Mouse (Mus musculus) embryonic facial prominence, embryonic 15.5 days (tissue): ENCODE data around the gene Slc25a18. TPM values are rescaled to one million over a fixed set of nuclear protein-coding genes. Genes with fewer than 3 reads are reported as not detected.
A peak's percentile ranks its signal among the peaks of the same experiment; 100 is the strongest.

ENCODE experiments used
- ATAC-seq: fragments of 200-750 bp; cut with Nextera tagmentation; 2 replicates; pipeline ENCODE4 v1.8.0; 2017; ENCODE audit warnings: low read depth, moderate TSS enrichment; ENCODE audit not compliant: insufficient number of reproducible peaks, low FRiP score, low TSS enrichment
- H3K27ac ChIP-seq: fragments of 300-500 bp; sonication (generic); replicated peaks from 2 replicates; pipeline ENCODE4 v1.5.1; 2015; ENCODE audit warnings: mild to moderate bottlenecking, inconsistent platforms
- H3K27me3 ChIP-seq: fragments of 300-500 bp; sonication (generic); 2 replicates; pipeline ENCODE4 v1.6.1; 2015; ENCODE audit warnings: inconsistent platforms
- H3K36me3 ChIP-seq: fragments of 300-500 bp; sonication (generic); 2 replicates; pipeline ENCODE4 v1.6.1; 2015; ENCODE audit warnings: mild to moderate bottlenecking, inconsistent platforms
- H3K4me1 ChIP-seq: fragments of 300-500 bp; sonication (generic); 2 replicates; pipeline ENCODE4 v1.6.1; 2015; ENCODE audit warnings: inconsistent platforms
- H3K4me2 ChIP-seq: fragments of 300-500 bp; sonication (generic); replicated peaks from 2 replicates; pipeline ENCODE4 v1.6.1; 2015; ENCODE audit warnings: mild to moderate bottlenecking, inconsistent platforms
- H3K4me3 ChIP-seq: fragments of 300-500 bp; sonication (generic); replicated peaks from 2 replicates; pipeline ENCODE4 v1.5.1; 2015; ENCODE audit warnings: mild to moderate bottlenecking, inconsistent platforms
- H3K9ac ChIP-seq: fragments of 300-500 bp; sonication (generic); 2 replicates; pipeline ENCODE4 v1.6.1; 2015; ENCODE audit warnings: inconsistent platforms
- H3K9me3 ChIP-seq: fragments of 300-500 bp; sonication (generic); replicated peaks from 2 replicates; pipeline ENCODE4 v1.6.1; 2016; ENCODE audit warnings: inconsistent platforms
- WGBS: fragments of 180-500 bp; shearing (Covaris S2); methylation state at CpG from one replicate; pipeline ENCODE4 v1.1.7; 2015; 5-methylcytosine and 5-hydroxymethylcytosine counted together
- polyA plus RNA-seq: library from polyadenylated mRNA; unstranded; fragments of >200 nt; fragmentation: Nextera tagmentation; extraction: Ambion mirVana; gene quantifications from 2 replicates; pipeline ENCODE4 v1.2.1, GENCODE M21; 2015

The Slc25a18 gene
- polyA plus RNA-seq, 1 experiment from 2014 or later: 0.73 TPM

GRCm38 (mm10) chr6:120822937-120823614, 49.7 kb downstream of the Slc25a18 start:
- Histone ChIP-seq H3K36me3 (peaks cover 11% of the 10 kb centered on the region), H3K27ac (0 out of 2 replicates have a peak overlapping the region, but pooled peaks have one; percentile 19), H3K9ac (no peak overlapping the region), H3K27me3 (no peaks in the 10 kb centered on the region), H3K4me3 (peak overlapping the region; percentile 95), H3K4me1 (peaks cover 14% of the 10 kb centered on the region), H3K4me2 (peak overlapping the region; percentile 38), H3K9me3 (no peaks in the 10 kb centered on the region)
- ATAC-seq: no peak
- 63% methylated on average over 10 of the region's 10 CpGs for WGBS

GRCm38 (mm10) chr6:120830056-120830455, 56.7 kb downstream of the Slc25a18 start:
- Histone ChIP-seq H3K9me3 (no peaks in the 10 kb centered on the region), H3K4me3 (no peak overlapping the region), H3K4me1 (no peaks in the 10 kb centered on the region), H3K9ac (no peak overlapping the region), H3K36me3 (no peaks in the 10 kb centered on the region), H3K27ac (no peak overlapping the region), H3K4me2 (no peak overlapping the region), H3K27me3 (no peaks in the 10 kb centered on the region)
- WGBS: 46% methylated on average over 1 of the region's 1 CpGs
- no peak for ATAC-seq

- Histone ChIP-seq H3K27ac (no peak overlapping the region), H3K4me1 (0 out of 2 replicates have a peak, but pooled peaks cover 4% of the 10 kb centered on the region)
Observed at GRCm38 (mm10) chr6:120830866-120831608, 57.7 kb downstream of the Slc25a18 start.

GRCm38 (mm10) chr6:120832097-120832496, 58.7 kb downstream of the Slc25a18 start:
- 46% methylated on average over 4 of the region's 4 CpGs for WGBS
- H3K4me1 ChIP-seq: peaks cover 8% of the 10 kb centered on the region; the same call in 1 of the 2 replicates
- no peaks in the 10 kb centered on the region for H3K9me3 ChIP-seq
- no peak for ATAC-seq
- H3K36me3 ChIP-seq: no peaks in the 10 kb centered on the region
- no peak overlapping the region for H3K9ac ChIP-seq
- H3K4me2 ChIP-seq: no peak overlapping the region
- H3K27me3 ChIP-seq: no peaks in the 10 kb centered on the region
- no peak overlapping the region for H3K27ac ChIP-seq
- no peak overlapping the region for H3K4me3 ChIP-seq

More at GRCm38 (mm10) chr6:120830866-120831608, 57.7 kb downstream of the Slc25a18 start:
- Histone ChIP-seq H3K36me3 (no peaks in the 10 kb centered on the region), H3K4me3 (no peak overlapping the region), H3K9ac (no peak overlapping the region), H3K9me3 (no peaks in the 10 kb centered on the region), H3K27me3 (no peaks in the 10 kb centered on the region), H3K4me2 (no peak overlapping the region)
- WGBS: 67% methylated on average over 4 of the region's 4 CpGs
- no peak for ATAC-seq

GRCm38 (mm10) chr6:120834766-120835321, 61.5 kb downstream of the Slc25a18 start:
- H3K9ac ChIP-seq: no peak overlapping the region
- no peak overlapping the region for H3K4me3 ChIP-seq
- ATAC-seq: no peak
- H3K27ac ChIP-seq: no peak overlapping the region
- H3K4me1 ChIP-seq: peaks cover 13% of the 10 kb centered on the region; the same call in 1 of the 2 replicates
- H3K36me3 ChIP-seq: no peaks in the 10 kb centered on the region
- no peak overlapping the region for H3K4me2 ChIP-seq
- H3K9me3 ChIP-seq: no peaks in the 10 kb centered on the region
- H3K27me3 ChIP-seq: no peaks in the 10 kb centered on the region
- 82% methylated on average over 4 of the region's 4 CpGs for WGBS

- H3K4me3 ChIP-seq: peak within 1 kb of the TSS; percentile 79
- peak; percentile 92 for ATAC-seq
- H3K4me1 ChIP-seq: peaks cover 13% of the 10 kb centered on the region; the same call in 1 of the 2 replicates
- peak within 1 kb of the TSS; percentile 74 for H3K4me2 ChIP-seq
- H3K27ac ChIP-seq: peak within 1 kb of the TSS; percentile 95
- no peaks in the 10 kb centered on the region for H3K9me3 ChIP-seq
- WGBS: 4% methylated on average over 40 of the region's 40 CpGs
- H3K27me3 ChIP-seq: no peaks in the 10 kb centered on the region
- peak within 1 kb of the TSS; percentile 89 for H3K9ac ChIP-seq
- no peaks in the 10 kb centered on the region; the same call in 1 of the 2 replicates for H3K36me3 ChIP-seq
Observed at GRCm38 (mm10) chr6:120835474-120836374, 62.3 kb downstream of the Slc25a18 start, which contains the start of gene Bcl2l13. Bcl2l13 (plus strand) TSS chr6:120836212.

GRCm38 (mm10) chr6:120836389-120837151, 63.2 kb downstream of the Slc25a18 start:
- Histone ChIP-seq H3K4me1 (peaks cover 13% of the 10 kb centered on the region; the same call in 1 of the 2 replicates), H3K36me3 (no peaks in the 10 kb centered on the region; the same call in 1 of the 2 replicates), H3K4me3 (peak overlapping the region; percentile 79), H3K27me3 (no peaks in the 10 kb centered on the region), H3K27ac (peak overlapping the region; percentile 95), H3K9me3 (no peaks in the 10 kb centered on the region), H3K9ac (peak overlapping the region; percentile 89), H3K4me2 (peak overlapping the region; percentile 74)
- WGBS: 3% methylated on average over 36 of the region's 37 CpGs
- peak; percentile 66 for ATAC-seq

- Histone ChIP-seq H3K27ac (no peak overlapping the region), H3K4me2 (peak overlapping the region; percentile 74), H3K9ac (peak overlapping the region; percentile 89; the same call in 1 of the 2 replicates), H3K4me3 (peak overlapping the region; percentile 79), H3K4me1 (peaks cover 13% of the 10 kb centered on the region; the same call in 1 of the 2 replicates), H3K27me3 (no peaks in the 10 kb centered on the region), H3K36me3 (no peaks in the 10 kb centered on the region; the same call in 1 of the 2 replicates), H3K9me3 (no peaks in the 10 kb centered on the region)
- no peak for ATAC-seq
- WGBS: 64% methylated on average over 1 of the region's 1 CpGs
Observed at GRCm38 (mm10) chr6:120837152-120837530, 63.8 kb downstream of the Slc25a18 start.

GRCm38 (mm10) chr6:120840258-120840657, 66.9 kb downstream of the Slc25a18 start:
- H3K9me3 ChIP-seq: no peaks in the 10 kb centered on the region
- H3K4me1 ChIP-seq: peaks cover 13% of the 10 kb centered on the region; the same call in 1 of the 2 replicates
- H3K9ac ChIP-seq: no peak overlapping the region
- no peak for ATAC-seq
- H3K4me3 ChIP-seq: no peak overlapping the region
- no peak overlapping the region for H3K27ac ChIP-seq
- WGBS: 94% methylated on average over 7 of the region's 7 CpGs
- no peak overlapping the region for H3K4me2 ChIP-seq
- H3K27me3 ChIP-seq: no peaks in the 10 kb centered on the region
- no peaks in the 10 kb centered on the region; the same call in 1 of the 2 replicates for H3K36me3 ChIP-seq

- WGBS: 81% methylated on average over 5 of the region's 5 CpGs
- ATAC-seq: no peak
- no peaks in the 10 kb centered on the region; the same call in 1 of the 2 replicates for H3K36me3 ChIP-seq
Observed at GRCm38 (mm10) chr6:120841754-120842153, 68.4 kb downstream of the Slc25a18 start.

More at GRCm38 (mm10) chr6:120841754-120842153, 68.4 kb downstream of the Slc25a18 start:
- H3K27me3 ChIP-seq: no peaks in the 10 kb centered on the region
- H3K9ac ChIP-seq: no peak overlapping the region
- H3K4me1 ChIP-seq: peaks cover 9% of the 10 kb centered on the region; the same call in 1 of the 2 replicates
- no peak overlapping the region for H3K4me3 ChIP-seq
- no peak overlapping the region for H3K4me2 ChIP-seq
- H3K9me3 ChIP-seq: no peaks in the 10 kb centered on the region
- H3K27ac ChIP-seq: no peak overlapping the region
